Mouse (Mus musculus) embryonic fibroblast, embryonic 13.5 days (primary cell): Measurements from ENCODE around the gene Mrpl28.
A peak's percentile ranks its signal among the peaks of the same experiment; 100 is the strongest.

Experiments used
- CTCF ChIP-seq: IDR thresholded peaks from 2 replicates; pipeline ENCODE4 v1.5.1; 2011; ENCODE audit warnings: mild to moderate bottlenecking, control low read depth, low read length, moderate library complexity, borderline replicate concordance; ENCODE audit not compliant: insufficient read depth
- POLR2A ChIP-seq: IDR thresholded peaks from 2 replicates; pipeline ENCODE4 v1.6.1; 2011; ENCODE audit warnings: low read depth, mild to moderate bottlenecking, control low read depth, low read length, moderate library complexity

- TF ChIP-seq CTCF, result peak; percentile 45; the same call in 1 of the 2 replicates
- peak; percentile 80; the same call in 1 of the 2 replicates for TF ChIP-seq POLR2A
Measured at GRCm38 (mm10) chr17:26089905-26090632, 33.2 kb upstream of the Mrpl28 start, which contains the start of gene Decr2.
